Mouse (Mus musculus): ENCODE measurements around the gene Mrpl12.

DNA sequence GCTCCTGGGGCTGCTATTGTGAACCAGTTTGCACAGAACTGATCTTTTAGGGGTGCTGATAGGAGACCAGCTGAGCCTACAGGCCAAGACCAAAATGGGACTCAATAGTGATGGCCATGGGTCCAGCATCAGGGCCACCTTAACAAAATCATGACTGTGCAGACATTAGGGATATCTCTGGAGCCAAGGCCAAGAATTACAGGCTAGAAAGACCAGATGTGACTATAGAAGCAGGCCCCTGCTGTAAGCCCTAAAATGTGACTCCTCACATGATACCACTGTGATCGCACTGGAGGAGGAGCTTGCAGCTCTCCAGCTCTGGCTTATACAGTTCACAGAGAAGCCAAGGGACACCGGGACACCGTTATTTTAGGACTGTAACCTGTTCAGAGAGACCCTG is 42.1 kb upstream of the Mrpl12 start, which contains the start of gene Tspan10:
- TF ChIP-seq TAL1 (conservative IDR thresholded peaks at IDR 0.05; ENCODE audit: low read depth, low read length) (no peak), CTCF (IDR thresholded peaks at IDR 0.05; ENCODE audit: low read depth, low read length) (no peak), GATA1 (IDR thresholded peaks at IDR 0.05; ENCODE audit: borderline replicate concordance, low read length) (no peak)

Measured in G1E (cell line).